Mouse (Mus musculus) lung, adult 18-20 months (tissue): ENCODE results near the gene Prepl.

Experiments used
- DNase-seq, 2 experiments: peaks; one replicate each; pipeline ENCODE4 v3.0.0; 2022; ENCODE audit warnings: mixed read lengths in 2 of 2

The Prepl gene

GRCm38 (mm10) chr17:85018794-85019193 is 71.2 kb downstream of the Prepl start:
- DNase-seq = no peak

GRCm38 (mm10) chr17:85018344-85018743 is 71.7 kb downstream of the Prepl start:
- no peak for DNase-seq

- DNase-seq = no peak
These were observed 75.4 kb downstream of the Prepl start for GRCm38 (mm10) chr17:85014632-85015031.

GRCm38 (mm10) chr17:85013485-85013884 is 76.6 kb downstream of the Prepl start:
- DNase-seq = no peak
